Mouse (Mus musculus): ENCODE data around the gene Tigit. TPM values are rescaled to one million over a fixed set of nuclear protein-coding genes. Genes with fewer than 3 reads are reported as not detected.

The Tigit gene
- polyA plus RNA-seq, 1 experiment from 2014 or later: not detected

DNA sequence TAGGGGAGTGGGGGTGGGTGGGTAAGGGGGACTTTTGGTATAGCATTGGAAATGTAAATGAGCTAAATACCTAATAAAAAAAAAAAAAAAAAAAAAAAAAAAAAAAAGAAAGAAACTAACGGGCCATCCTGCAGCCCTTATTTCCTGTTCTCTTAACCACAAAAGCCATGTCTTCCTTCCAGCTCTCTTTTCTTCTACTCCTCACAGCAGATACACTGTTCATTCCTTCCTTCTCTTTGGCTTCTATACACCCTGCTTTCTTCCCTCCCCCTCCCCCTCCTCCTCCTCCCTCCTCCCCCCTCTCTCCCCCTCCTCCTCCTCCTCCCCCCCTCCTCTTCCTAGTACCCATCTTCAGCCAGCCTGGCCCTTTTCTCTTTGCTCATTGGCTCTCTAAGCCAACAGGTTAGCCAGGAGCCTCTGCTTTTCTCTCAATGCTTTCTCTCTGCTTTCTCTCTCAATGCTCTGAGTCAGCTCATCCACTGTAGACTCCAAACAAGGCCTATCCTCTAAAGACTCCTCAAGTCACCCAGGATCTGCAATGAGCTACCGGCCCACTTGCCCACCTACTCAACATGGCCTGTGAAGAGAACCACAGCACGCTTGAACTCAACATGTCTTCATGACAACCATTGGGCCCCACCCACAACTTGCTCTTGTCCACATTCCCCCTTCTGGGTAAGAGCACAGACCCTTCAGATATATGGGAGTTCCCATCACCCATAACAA lies 13.4 kb downstream of the Tigit start:
- Histone ChIP-seq H3K9ac (ENCODE audit: low read length) (no peak overlapping the region), H3K9me3 (ENCODE audit: control insufficient read depth, low read length) (no peaks in the 10 kb centered on the region), H3K27ac (replicated peaks) (no peak overlapping the region), H3K27me3 (ENCODE audit: control insufficient read depth, insufficient read depth, low read length) (no peaks in the 10 kb centered on the region), H3K4me3 (ENCODE audit: low read depth, low read length) (no peak overlapping the region), H3K4me2 (replicated peaks; ENCODE audit: low read depth) (no peak overlapping the region), H3K36me3 (ENCODE audit: control insufficient read depth, insufficient read depth, low read length) (no peaks in the 10 kb centered on the region), H3K4me1 (replicated peaks; ENCODE audit: control insufficient read depth, insufficient read depth) (no peaks in the 10 kb centered on the region)
- TF ChIP-seq EP300 (optimal IDR thresholded peaks at IDR 0.05) (no peak), CTCF (IDR thresholded peaks at IDR 0.05; ENCODE audit: low read depth) (no peak)
- no peak for ATAC-seq (ENCODE audit: low FRiP score, low TSS enrichment)
- no peak for DNase-seq (ENCODE audit: low spot score)
- WGBS: 86% methylated on average over 2 of the region's 3 CpGs

DNA sequence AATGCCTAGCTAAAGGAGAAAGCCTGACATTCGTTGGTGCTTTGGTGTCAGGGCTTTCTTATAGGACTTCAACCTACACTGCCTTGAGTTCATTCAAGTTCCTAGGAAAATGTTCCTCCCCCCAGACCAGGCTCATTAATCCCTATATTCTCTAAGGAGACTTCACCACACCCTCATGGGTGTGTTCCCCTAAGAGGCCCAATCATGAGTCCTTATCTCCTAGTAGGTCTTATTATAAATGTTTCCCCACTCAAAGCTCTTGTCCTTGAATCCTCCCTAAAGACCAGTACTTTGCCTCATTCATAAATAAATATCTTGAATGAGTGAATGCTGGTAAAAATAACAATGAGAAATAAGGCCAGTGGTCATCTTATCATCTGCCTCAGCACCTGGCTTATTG lies 16.3 kb downstream of the Tigit start:
- no peaks in the 10 kb centered on the region for H3K27me3 ChIP-seq (ENCODE audit: control insufficient read depth, insufficient read depth, low read length)

DNA sequence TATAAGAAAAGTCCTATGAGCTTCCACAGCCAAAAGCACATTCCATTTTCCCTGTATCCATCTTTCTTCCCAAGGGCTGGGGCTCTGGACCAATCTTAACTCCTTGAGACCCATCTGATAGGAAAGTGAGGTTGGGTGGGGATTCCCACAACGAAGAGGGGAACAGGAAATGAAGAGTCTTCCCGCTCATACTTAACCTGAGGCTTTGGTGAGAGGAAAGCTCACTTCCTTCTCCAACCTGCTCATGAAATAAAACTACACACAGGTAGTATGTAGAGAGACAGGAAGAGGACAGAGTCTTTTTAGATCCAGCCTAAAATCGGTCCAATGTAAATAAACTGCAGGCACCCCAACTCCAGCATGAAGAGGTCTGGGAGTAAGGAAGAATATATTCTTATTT lies 17.0 kb downstream of the Tigit start:
- DNase-seq (ENCODE audit: low spot score) (no peak), ATAC-seq (ENCODE audit: low FRiP score, low TSS enrichment) (no peak)
- H3K4me1 ChIP-seq (replicated peaks; ENCODE audit: control insufficient read depth, insufficient read depth): no peaks in the 10 kb centered on the region
- H3K4me3 ChIP-seq (ENCODE audit: low read depth, low read length): no peak overlapping the region
- TF ChIP-seq CTCF (IDR thresholded peaks at IDR 0.05; ENCODE audit: low read depth): no peak
- no peaks in the 10 kb centered on the region for H3K36me3 ChIP-seq (ENCODE audit: control insufficient read depth, insufficient read depth, low read length)
- no peaks in the 10 kb centered on the region for H3K27me3 ChIP-seq (ENCODE audit: control insufficient read depth, insufficient read depth, low read length)
- no peak overlapping the region for H3K9ac ChIP-seq (ENCODE audit: low read length)
- H3K4me2 ChIP-seq (replicated peaks; ENCODE audit: low read depth): no peak overlapping the region
- no peak overlapping the region for H3K27ac ChIP-seq (replicated peaks)
- no peaks in the 10 kb centered on the region for H3K9me3 ChIP-seq (ENCODE audit: control insufficient read depth, low read length)
- 83% methylated on average over 3 of the region's 3 CpGs for WGBS

More for the DNA sequence above, 16.3 kb downstream of the Tigit start:
- H3K27ac ChIP-seq (replicated peaks): no peak overlapping the region
- no peak overlapping the region for H3K4me3 ChIP-seq (ENCODE audit: low read depth, low read length)
- 94% methylated on average over 1 of the region's 1 CpGs for WGBS
- no peak overlapping the region for H3K4me2 ChIP-seq (replicated peaks; ENCODE audit: low read depth)
- H3K9ac ChIP-seq (ENCODE audit: low read length): no peak overlapping the region
- no peak for ATAC-seq (ENCODE audit: low FRiP score, low TSS enrichment)
- no peak for DNase-seq (ENCODE audit: low spot score)
- TF ChIP-seq CTCF (IDR thresholded peaks at IDR 0.05; ENCODE audit: low read depth) (no peak), EP300 (optimal IDR thresholded peaks at IDR 0.05) (no peak)
- no peaks in the 10 kb centered on the region for H3K9me3 ChIP-seq (ENCODE audit: control insufficient read depth, low read length)
- no peaks in the 10 kb centered on the region for H3K36me3 ChIP-seq (ENCODE audit: control insufficient read depth, insufficient read depth, low read length)
- no peaks in the 10 kb centered on the region for H3K4me1 ChIP-seq (replicated peaks; ENCODE audit: control insufficient read depth, insufficient read depth)

DNA sequence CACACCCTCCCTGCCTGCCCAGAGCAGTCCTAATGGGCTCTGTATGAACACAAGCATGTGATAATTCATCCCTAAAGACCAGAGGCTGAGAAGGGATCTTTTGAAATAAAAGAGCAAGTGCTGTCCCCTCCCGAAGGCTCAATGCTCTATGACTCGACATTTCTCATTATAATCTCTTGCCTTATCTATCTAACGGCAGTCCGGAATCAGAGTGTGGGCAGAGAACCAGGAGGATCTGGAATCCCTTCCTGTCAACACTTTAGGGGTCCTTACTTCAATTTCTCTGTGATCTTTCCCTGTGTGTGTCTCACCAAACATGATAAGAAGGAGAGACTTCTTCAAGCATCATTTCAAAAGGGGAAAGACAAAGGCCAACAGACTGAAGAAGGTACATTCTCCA lies 18.1 kb downstream of the Tigit start:
- ATAC-seq (ENCODE audit: low FRiP score, low TSS enrichment): no peak
- Histone ChIP-seq H3K27me3 (ENCODE audit: control insufficient read depth, insufficient read depth, low read length) (no peaks in the 10 kb centered on the region), H3K9ac (ENCODE audit: low read length) (no peak overlapping the region), H3K36me3 (ENCODE audit: control insufficient read depth, insufficient read depth, low read length) (no peaks in the 10 kb centered on the region), H3K27ac (replicated peaks) (no peak overlapping the region), H3K4me3 (ENCODE audit: low read depth, low read length) (no peak overlapping the region), H3K4me2 (replicated peaks; ENCODE audit: low read depth) (no peak overlapping the region), H3K9me3 (ENCODE audit: control insufficient read depth, low read length) (no peaks in the 10 kb centered on the region), H3K4me1 (replicated peaks; ENCODE audit: control insufficient read depth, insufficient read depth) (no peaks in the 10 kb centered on the region)
- 69% methylated on average over 4 of the region's 4 CpGs for WGBS
- no peak for DNase-seq (ENCODE audit: low spot score)
- TF ChIP-seq EP300 (optimal IDR thresholded peaks at IDR 0.05) (no peak), CTCF (IDR thresholded peaks at IDR 0.05; ENCODE audit: low read depth) (no peak)

DNA sequence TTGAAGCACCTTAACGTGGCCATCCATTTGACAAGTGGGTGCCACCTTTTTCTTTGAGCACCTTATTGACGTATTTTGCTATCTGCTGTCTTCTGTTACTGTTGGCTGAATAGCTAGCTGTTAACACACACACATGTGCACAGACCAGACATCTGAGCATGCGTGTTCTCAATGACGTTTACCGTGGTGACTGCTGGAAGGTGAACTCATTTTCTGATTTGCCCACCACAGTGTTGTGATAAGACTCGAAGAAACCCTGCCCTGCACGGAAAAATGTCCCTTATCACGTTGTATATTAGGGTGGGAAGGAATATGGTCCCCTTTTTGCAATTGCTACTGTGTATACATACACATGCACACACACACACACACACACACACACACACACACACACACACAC lies 22.7 kb downstream of the Tigit start:
- 69% methylated on average over 8 of the region's 8 CpGs for WGBS
- no peaks in the 10 kb centered on the region for H3K27me3 ChIP-seq (ENCODE audit: control insufficient read depth, insufficient read depth, low read length)
- H3K36me3 ChIP-seq (ENCODE audit: control insufficient read depth, insufficient read depth, low read length): no peaks in the 10 kb centered on the region
- H3K27ac ChIP-seq (replicated peaks): no peak overlapping the region
- no peak for TF ChIP-seq EP300 (optimal IDR thresholded peaks at IDR 0.05)
- TF ChIP-seq CTCF (IDR thresholded peaks at IDR 0.05; ENCODE audit: low read depth): no peak
- H3K4me1 ChIP-seq (replicated peaks; ENCODE audit: control insufficient read depth, insufficient read depth): no peaks in the 10 kb centered on the region
- no peaks in the 10 kb centered on the region for H3K9me3 ChIP-seq (ENCODE audit: control insufficient read depth, low read length)
- no peak for DNase-seq (ENCODE audit: low spot score)
- H3K4me3 ChIP-seq (ENCODE audit: low read depth, low read length): no peak overlapping the region
- H3K4me2 ChIP-seq (replicated peaks; ENCODE audit: low read depth): no peak overlapping the region
- no peak overlapping the region for H3K9ac ChIP-seq (ENCODE audit: low read length)
- no peak for ATAC-seq (ENCODE audit: low FRiP score, low TSS enrichment)

DNA sequence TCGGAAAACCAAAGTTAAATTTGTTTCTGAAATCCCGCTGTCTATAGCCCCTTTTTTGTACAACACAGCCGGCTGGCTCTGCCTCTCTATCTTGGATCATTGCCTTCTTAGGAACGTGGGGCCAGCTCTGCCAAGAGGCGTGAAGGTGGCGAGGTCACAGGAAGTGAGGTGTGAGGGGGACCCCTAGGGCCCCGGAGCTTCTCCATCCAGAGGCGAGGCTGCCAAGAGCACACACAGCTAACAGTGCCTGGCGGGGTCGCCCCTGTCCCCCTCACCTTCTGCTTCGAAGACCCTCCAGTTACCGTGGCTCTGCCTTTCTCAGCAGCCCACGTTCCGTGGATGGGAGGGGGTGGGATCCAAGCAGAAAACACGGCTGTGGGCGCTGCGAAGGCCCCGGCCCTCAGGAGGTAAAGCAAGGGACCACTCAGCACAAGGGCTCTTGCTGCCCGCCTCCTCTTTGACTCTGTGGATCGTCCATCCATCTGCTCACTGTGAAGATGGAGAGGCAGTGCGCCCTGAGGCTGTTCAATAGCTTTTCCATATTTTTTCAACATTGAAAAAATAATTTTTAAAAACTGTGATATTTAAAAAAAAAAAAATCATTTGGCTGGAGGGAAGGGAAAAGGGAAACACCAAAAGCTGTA lies 25.4 kb downstream of the Tigit start:
- ATAC-seq (ENCODE audit: low FRiP score, low TSS enrichment) (no peak), DNase-seq (ENCODE audit: low spot score) (no peak)
- no peaks in the 10 kb centered on the region for H3K9me3 ChIP-seq (ENCODE audit: control insufficient read depth, low read length)
- no peak overlapping the region for H3K9ac ChIP-seq (ENCODE audit: low read length)
- H3K36me3 ChIP-seq (ENCODE audit: control insufficient read depth, insufficient read depth, low read length): no peaks in the 10 kb centered on the region
- no peak for TF ChIP-seq CTCF (IDR thresholded peaks at IDR 0.05; ENCODE audit: low read depth)
- no peak for TF ChIP-seq EP300 (optimal IDR thresholded peaks at IDR 0.05)
- WGBS: 69% methylated on average over 21 of the region's 21 CpGs
- H3K4me2 ChIP-seq (replicated peaks; ENCODE audit: low read depth): no peak overlapping the region
- H3K4me3 ChIP-seq (ENCODE audit: low read depth, low read length): no peak overlapping the region
- H3K4me1 ChIP-seq (replicated peaks; ENCODE audit: control insufficient read depth, insufficient read depth): no peaks in the 10 kb centered on the region
- no peaks in the 10 kb centered on the region for H3K27me3 ChIP-seq (ENCODE audit: control insufficient read depth, insufficient read depth, low read length)
- no peak overlapping the region for H3K27ac ChIP-seq (replicated peaks)
